Mouse (Mus musculus) monocyte, adult 5-6 weeks (primary cell): ENCODE measurements around the gene Otogl. TPM values are rescaled to one million over a fixed set of nuclear protein-coding genes. Genes with fewer than 3 reads are reported as not detected.

ENCODE experiments used
- ATAC-seq: fragments of 153-309, 156-312 bp; replicated peaks from 2 replicates; pipeline ENCODE4 v1.8.0; 2017; ENCODE audit warnings: mild to moderate bottlenecking; ENCODE audit not compliant: low TSS enrichment, insufficient number of reproducible peaks, severe bottlenecking, poor library complexity, low FRiP score
- total RNA-seq: library from RNA; stranded (forward); fragments of 200-1000, 200-491, 200-594 nt; gene quantifications from 3 replicates; pipeline ENCODE4 v1.2.3, GENCODE M21; 2017

Otogl gene
- total RNA-seq, 1 experiment from 2014 or later, result not detected

GRCm38 (mm10) chr10:107921549-107921948, 9.6 kb upstream of the Otogl start:
- no peak for ATAC-seq

- ATAC-seq, result no peak
These were observed 9.2 kb upstream of the Otogl start for GRCm38 (mm10) chr10:107921134-107921533.

- ATAC-seq, result no peak
These were observed 1.1 kb upstream of the Otogl start for GRCm38 (mm10) chr10:107913013-107913412.

- ATAC-seq, result no peak
These were observed 5.5 kb downstream of the Otogl start for GRCm38 (mm10) chr10:107906453-107906852.

- ATAC-seq, result no peak
These were observed 6.5 kb downstream of the Otogl start for GRCm38 (mm10) chr10:107905274-107906034.

- ATAC-seq, result no peak
These were observed 10.0 kb downstream of the Otogl start for GRCm38 (mm10) chr10:107901958-107902357.

- no peak for ATAC-seq
These were observed 10.6 kb downstream of the Otogl start for GRCm38 (mm10) chr10:107901204-107901879.

- ATAC-seq, result no peak
These were observed 12.0 kb downstream of the Otogl start for GRCm38 (mm10) chr10:107899946-107900345.

GRCm38 (mm10) chr10:107896158-107896557, 15.8 kb downstream of the Otogl start:
- no peak for ATAC-seq

GRCm38 (mm10) chr10:107894663-107895581, 17.0 kb downstream of the Otogl start:
- ATAC-seq, result no peak

GRCm38 (mm10) chr10:107890400-107890799, 21.5 kb downstream of the Otogl start:
- no peak for ATAC-seq

GRCm38 (mm10) chr10:107872542-107872941, 39.4 kb downstream of the Otogl start:
- no peak for ATAC-seq

- ATAC-seq, result no peak
These were observed 39.8 kb downstream of the Otogl start for GRCm38 (mm10) chr10:107872109-107872508.

- no peak for ATAC-seq
These were observed 41.4 kb downstream of the Otogl start for GRCm38 (mm10) chr10:107870540-107870939.

- ATAC-seq, result no peak
These were observed 43.0 kb downstream of the Otogl start for GRCm38 (mm10) chr10:107868904-107869303.

- ATAC-seq, result no peak
These were observed 44.5 kb downstream of the Otogl start for GRCm38 (mm10) chr10:107867414-107867813.

- no peak for ATAC-seq
These were observed 51.6 kb downstream of the Otogl start for GRCm38 (mm10) chr10:107860235-107860917.

- no peak for ATAC-seq
These were observed 52.7 kb downstream of the Otogl start for GRCm38 (mm10) chr10:107859220-107859619.

GRCm38 (mm10) chr10:107858684-107859083, 53.2 kb downstream of the Otogl start:
- ATAC-seq, result no peak
